Mouse (Mus musculus) frontal cortex, postnatal 10 days (tissue): ENCODE measurements around the gene Gm49673.
"Not testable (repeated sequence)": the region's sequence is repeated elsewhere in the genome, so short reads cannot be mapped to it uniquely, and the experiment has no call there.

ENCODE experiments used
- DNase-seq, 2 experiments: peaks; one replicate each; pipeline ENCODE4 v3.0.0; 2022; ENCODE audit warnings: low spot score in 2 of 2, mixed read lengths in 1 of 2

Gm49673 gene

DNA sequence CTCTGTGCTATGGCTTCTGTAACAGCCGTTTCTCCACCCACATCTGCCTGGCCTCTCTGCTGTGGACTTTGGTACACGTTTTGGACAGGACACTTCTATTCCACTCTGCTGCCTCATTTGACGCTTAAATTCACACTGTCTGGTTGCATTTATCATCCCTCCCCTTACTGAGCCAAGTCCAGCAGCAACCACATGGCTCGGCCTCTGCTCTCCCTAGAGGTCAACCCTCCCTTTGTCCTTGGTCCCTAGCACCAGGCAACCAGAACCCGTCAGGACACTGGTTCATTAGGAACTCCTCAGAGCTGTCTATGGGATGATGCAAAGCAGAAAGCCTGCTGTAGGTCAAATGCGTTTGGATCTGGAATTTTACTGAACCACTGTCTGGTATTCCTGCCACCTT lies 16.7 kb downstream of the Gm49673 start:
- not testable (repeated sequence) for DNase-seq

DNA sequence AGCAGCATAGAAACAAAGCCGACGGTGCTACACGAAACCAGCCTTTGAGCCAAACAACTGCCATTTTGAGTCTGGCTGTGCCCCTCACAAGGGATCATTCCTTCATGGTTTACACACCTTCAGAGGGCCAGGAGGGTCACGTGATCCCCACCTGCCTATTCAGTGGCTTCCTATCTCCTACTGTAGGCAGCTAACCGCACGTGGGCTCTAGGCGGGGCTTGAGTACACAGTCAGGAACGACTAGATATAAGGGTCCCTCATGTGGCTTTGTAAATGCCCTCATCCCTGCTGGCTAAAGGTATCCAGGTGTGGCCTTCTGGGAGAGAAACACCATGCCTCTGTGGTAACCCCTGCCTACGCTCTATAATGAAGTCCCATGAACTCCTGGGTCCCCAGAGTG lies 18.0 kb downstream of the Gm49673 start:
- DNase-seq = not testable (repeated sequence)

DNA sequence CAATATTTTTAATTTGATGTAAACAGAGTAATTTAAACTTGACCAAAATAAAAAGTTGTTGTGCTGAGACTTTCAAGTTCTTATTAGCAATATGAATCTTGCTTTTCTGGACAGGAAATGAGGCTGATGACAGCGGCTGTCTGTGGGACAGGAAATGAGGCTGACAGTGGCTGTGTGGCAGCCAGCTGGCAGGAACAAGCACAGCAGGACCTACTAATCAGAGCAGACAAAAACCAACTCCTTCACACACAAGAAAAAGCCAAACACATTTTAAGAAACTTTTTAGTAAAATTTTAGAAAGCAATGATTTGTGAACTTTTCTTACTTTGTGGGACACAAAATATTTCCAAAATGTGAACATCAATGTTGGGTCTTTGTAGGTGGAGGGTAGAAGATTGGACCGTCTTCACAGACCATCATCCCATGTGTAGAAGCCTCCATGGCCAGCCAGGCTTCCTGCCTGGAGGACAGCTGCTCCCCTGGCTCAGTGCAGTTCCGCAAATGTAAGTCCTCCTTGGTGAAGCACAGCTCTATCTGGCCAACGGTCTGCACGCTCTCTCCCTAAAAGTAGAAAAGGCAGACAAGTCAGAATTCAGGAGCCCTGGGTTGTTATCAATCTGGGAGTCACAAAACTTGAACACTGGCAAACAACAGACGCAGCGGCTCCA lies 19.1 kb downstream of the Gm49673 start:
- DNase-seq = not testable (repeated sequence)

DNA sequence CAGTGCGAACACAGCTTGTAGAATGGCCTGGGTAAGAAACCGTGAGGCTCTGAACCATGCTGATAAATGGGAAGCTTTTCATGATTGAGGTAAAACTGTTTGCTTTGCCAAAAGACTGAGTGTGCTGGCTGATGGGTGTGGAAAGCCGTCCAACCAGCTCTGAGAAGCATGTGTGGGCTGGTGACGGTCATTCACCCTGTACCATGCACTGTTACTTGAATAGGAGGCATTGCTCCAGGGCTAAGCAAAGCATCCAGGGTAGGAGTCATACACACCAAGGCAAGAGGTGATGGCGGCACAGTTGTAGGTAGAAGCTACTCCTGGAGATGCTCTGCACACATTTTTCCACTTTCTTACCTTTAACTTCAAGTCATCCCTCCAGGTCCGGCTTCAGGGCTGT lies 23.0 kb downstream of the Gm49673 start:
- not testable (repeated sequence) for DNase-seq

DNA sequence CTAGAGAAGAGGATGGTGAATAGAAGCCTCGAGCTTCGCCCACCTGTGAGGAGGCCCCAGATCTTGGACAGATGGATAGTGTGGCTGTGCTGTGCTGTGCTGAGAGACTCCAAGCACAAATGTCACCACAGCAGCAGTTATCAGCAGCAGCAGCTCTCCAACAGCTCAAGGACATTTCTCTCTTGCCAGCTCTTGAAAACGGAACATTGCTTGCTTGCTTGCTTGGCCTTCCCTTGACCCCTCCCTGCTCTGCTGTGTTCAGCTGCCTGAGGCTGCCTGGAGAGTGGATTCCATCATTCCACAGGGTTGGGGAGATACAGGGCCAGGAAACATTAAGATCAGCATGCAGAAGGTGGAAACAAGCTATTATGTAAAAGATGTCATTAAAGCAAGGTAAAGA lies 24.6 kb downstream of the Gm49673 start:
- not testable (repeated sequence) for DNase-seq

DNA sequence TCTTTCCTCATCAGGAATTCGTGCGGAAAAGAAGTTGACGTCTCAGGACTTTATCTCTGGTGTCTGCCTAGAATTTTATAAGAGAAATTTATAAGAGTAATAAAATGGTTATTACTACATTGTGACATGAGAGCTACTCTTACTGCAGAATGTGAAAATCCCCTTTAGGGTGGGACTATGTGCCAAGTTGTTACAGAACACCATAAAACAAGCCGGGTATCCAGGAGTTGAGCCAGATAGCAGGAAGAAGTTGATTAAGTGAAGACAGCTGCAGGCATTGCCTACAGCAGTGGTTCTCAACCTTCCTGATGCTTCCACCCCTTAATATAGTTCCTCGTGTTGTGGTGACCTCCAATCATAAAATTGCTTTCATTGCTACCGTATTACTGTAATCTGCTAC lies 30.7 kb downstream of the Gm49673 start:
- not testable (repeated sequence) for DNase-seq

DNA sequence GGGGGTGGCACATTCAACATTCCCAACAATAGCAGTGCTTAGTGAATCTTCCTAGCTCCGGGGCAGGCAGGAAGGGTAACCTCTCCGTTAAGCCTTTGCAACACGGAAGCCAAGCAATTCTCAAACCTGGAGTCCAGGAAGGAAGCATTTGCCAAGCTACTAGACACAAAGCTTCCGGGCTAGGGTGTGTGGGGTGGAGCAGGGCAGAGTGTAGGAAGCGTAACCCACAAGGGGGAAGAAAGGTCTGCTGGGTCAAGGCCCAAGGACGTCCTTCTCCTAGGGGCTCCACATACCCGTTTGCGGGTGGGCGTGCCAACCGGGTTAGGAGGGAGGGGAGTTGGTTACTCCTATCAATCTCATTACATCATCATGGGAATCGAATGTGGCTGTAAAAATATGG lies 31.2 kb downstream of the Gm49673 start:
- DNase-seq = not testable (repeated sequence)

DNA sequence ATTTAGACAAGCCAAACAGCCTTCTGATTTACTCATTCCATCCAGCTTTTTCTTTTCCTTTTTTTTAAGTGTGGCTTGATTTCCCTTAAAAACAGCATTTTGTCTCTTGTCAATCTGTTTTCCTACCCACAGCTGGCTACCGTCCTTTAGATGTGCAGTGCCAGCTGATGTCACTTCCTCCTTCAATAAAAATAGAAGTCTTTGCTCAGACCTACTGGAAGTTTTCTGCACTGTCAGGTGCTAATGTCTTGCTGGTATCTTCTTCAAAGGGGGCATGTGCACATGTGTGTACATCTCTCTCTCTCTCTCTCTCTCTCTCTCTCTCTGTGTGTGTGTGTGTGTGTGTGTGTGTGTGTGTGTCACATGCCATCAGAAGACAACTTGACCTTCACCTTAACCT lies 35.4 kb downstream of the Gm49673 start:
- not testable (repeated sequence) for DNase-seq

DNA sequence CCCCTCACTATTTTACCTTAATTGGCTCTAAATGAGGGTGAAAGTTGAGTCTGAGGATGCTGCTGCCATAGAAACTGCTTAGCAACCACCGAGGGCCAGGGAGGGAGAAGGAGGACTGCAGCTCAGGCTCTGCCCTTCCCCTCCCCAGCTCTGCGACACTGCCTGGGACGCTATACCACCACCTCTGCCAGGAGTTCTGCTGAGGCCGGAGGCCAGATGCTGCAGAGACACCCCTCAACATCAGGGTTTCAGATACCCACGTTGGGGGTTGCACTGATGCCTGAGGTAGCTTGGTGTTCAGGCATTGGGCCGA lies 46.3 kb downstream of the Gm49673 start:
- not testable (repeated sequence) for DNase-seq

DNA sequence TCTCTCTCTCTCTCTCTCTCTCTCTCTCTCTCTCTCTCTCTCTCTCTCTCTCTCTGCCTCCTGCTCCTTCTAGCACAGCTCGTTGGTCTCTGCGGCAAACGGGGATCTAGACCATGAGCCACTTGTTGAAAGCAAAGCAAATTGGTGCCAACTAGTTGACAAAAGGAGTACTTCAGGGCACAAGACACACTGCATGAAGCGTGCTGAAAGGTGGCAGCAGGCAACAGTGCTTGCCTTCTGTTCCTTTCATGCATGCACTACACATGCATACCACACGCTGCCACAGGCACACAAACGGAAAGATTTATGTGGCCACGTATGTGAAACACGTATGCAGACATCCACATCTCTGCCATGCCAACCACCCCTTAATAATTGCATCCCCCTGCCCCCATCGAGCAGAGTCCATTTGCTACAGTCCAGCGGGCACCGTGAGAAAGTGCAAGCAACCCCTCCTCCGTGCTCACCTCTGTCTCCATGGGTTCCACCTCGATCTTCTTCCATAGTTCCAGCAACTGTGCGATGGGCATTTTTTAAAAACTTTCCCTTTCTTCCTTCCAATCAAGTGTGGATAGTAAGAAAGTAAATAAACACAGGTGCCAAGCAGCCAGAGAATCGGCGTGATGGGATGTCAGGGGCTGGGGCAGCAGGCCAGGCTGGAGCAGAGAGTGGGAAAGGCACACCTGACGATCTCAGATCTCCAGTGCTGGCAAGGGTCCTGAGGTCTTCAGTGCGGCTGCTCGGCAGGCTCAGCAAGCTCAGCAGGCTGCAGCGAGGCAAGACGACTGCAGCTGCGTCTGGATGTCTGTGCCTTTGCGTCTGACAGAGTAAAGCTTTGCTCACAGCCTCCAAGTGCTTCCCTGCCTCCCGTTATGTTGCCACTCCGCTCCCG lies 46.9 kb downstream of the Gm49673 start:
- not testable (repeated sequence) for DNase-seq

DNA sequence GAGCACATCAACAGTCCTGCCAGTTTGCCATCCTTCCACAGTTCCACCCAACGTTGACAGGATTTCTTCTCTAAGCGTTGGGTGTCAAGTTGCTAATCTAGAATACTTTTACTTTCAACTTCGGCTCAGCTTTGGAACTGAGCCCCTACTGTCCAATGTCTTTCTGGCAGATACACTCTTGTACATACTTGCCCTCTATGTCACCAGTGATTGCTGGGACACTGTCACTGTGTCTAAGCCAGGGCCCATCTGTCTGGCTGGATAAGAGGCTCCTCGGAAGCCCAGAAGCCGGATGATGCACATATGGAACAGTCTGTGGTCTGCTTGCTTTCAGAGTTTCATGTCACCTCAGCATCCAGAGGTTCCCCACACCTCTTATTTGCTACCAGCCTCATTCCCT lies 51.4 kb downstream of the Gm49673 start:
- DNase-seq = not testable (repeated sequence)

DNA sequence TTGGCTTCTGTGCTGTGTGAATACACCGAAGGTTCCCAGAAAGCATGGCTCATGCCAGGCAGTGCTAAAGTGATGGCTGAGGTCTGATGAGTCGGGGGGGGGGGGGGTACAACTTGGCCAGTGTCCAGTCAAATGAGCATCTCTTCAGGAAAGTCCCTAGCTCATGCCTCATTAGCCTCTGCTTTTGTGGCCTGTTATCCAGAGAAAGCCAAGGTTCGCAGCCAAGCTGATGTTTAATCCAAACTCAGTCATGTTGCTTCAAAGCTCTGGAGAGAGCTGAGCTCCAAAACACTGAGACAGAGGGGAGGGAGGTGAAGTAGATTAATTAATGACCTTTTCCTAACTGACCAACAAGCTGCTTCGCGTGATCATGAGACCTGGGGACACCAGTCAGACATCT lies 51.9 kb downstream of the Gm49673 start:
- DNase-seq = not testable (repeated sequence)

DNA sequence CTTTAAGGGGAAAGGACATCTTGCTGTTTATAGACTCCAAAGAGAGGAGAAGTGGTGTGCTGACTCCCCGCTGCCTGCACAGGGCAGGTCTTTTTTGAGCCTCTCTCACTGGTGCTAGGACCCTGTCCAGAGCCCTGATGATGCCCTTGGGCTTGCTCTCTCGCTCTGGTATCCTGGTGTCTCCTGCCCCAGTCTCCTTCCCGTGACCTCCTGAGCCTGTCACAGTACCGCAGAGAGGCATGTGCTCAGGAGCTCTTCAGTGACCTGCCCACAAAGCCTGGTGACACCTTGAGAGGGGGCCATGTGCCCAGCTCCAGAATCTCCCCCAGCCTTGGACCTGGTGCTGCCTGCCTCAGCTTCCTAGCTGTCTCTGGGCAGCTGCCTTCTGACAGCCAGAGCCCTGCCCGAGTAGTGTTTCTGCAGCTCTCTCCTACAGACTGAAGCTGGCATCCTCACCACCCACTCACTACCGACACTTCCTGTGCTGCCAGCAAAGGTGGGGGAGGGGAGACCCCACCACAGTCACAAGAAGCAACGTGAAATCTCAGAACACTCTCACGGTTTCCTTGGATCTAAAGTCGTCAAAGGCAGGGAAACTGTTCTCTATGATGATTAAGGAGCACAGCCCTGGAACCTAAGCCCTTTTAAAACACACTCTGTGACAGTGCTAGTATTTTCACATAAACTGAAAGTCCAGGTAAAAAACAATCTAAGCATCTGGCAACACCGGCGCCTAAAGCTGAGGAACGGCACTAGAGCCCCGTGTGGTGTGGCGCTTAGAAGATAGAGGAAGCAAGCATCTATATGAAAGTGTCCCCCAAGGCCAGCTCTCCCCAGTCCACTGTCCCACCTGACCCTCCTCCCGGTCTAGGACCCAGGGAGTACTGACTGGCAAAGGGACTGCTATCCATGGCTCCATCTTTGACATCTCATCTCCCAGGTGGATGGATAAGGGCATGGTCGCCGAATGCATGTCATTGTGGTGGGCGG lies 54.8 kb downstream of the Gm49673 start:
- not testable (repeated sequence) for DNase-seq

DNA sequence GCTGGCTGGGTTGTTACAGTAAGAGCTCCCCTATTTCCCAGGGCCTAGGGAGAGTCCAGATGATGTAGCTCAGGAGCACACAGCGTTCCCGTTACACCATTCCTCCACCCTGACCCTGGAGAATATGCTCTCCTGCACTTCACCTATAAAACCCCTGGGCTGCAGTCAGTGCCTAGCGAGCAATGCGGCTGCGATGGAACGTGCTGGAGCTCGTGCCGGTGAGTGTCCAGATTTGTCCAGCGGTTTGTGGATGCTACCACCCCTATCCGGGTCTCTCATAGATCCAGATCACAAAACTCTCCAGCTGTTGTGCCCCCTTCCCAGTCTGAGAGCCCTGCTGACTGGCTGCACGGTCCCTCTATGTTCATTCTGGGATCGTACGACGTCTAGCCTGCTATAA lies 56.3 kb downstream of the Gm49673 start:
- DNase-seq = not testable (repeated sequence)

DNA sequence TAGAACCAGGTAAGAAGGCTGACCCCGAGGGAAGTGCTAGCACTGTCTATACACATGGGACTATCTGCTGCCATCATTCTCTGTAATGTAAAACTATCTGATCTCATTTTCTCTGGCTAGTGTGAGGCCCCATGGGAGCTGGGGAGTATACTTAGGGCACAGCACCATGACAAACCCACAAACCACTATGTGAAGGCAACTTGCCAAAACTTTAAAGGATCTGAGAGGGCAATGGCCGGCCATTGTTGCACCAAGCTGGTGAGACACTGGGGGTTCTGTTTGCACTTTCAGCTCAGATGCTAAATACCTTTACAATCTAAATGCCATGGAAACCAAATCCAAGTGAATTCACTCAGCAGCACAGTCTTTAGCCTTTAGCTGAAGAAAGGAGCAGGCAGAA lies 77.7 kb downstream of the Gm49673 start:
- not testable (repeated sequence) for DNase-seq

DNA sequence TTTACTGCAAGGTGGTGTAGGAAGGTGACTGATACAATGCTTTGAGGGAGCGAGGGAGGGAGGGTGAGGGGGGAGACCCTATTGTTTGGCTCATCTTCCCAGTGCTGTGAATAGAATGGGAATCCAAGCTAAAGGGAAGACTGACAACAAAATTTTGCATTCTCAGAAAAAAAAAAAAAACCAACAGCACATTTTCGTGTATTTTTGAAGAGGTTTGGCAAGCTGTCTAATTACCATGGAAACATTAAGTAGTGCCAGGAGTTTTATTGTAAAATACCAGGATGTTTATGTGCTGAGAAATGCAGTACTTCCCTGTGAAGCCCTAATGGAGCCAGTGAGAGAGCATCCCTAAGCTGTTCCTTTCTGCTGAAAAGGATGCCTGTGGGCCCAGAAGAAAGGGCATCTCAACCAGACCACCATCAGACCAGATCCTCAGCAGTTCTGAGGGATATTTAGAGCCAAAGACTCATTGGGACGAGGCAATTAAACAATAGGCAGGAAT lies 90.9 kb downstream of the Gm49673 start:
- DNase-seq = not testable (repeated sequence)

DNA sequence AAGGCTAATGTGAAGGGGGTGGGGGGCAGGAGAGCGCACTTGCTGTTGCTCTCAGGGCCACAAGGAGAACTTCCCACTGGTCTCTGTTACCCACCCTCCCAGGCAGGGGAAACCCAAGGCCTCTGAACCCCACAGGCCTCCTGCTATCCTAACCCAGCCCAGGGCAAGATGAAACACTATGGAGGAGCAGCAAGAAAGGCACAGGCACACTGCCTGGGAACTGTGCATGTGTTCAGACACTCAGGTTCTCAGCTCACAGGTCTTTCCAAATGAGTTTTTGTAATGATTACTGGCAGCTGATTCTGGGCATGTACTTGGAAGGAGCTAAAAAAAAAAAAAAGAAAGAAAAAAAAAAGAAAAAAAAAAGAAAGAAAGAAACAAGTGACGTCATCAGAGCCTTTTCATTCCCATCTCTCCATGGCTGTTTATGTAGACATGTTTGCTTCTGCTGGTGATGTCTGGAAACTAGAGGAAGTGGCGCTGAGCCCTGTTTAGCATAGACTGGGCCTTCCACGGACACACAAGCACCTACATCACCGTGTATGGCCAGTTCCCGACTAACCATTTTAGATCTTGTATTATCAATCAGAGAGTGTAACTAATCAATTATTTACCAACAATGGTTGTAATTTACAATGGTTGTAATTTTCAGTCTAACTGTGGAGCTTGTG lies 91.5 kb downstream of the Gm49673 start:
- not testable (repeated sequence) for DNase-seq

DNA sequence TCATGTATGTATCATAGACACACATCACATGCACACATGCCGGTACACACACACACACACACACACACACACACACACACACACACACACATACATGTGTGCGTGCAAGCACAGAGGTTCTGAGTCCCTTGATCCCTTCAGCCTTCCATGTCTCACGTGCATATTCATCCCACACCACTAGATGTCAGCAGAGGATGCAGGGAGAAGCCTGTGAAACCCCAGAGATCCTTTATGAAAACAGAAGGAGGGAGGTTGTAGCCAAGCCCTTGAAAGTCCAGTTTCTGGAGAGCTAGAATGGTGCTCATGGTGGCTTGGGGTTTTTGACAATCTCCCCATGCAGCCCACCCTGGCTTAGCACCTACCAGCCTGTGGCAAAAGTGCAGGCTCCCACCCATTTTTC lies 96.3 kb downstream of the Gm49673 start:
- peak; percentile 50 to 74 for DNase-seq

DNA sequence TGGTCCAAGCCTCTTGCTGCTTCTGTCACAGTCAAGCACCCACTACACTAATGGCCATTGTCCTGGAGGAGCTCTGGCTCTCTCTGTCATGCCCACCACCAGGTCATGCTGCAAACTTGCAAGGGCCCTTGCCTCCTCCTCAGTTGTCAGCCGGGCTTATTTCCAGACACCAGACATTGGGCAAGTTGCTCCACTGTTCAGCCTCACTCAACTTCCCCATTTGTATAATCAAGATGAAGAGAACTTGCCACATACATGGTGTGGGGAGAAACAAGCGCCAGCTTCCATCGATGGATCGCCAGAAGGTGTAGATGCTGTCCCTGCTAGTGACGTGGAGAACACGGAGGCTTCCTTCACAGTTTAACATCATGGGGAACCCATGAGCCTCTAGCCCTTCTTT lies 97.4 kb downstream of the Gm49673 start:
- not testable (repeated sequence) for DNase-seq

DNA sequence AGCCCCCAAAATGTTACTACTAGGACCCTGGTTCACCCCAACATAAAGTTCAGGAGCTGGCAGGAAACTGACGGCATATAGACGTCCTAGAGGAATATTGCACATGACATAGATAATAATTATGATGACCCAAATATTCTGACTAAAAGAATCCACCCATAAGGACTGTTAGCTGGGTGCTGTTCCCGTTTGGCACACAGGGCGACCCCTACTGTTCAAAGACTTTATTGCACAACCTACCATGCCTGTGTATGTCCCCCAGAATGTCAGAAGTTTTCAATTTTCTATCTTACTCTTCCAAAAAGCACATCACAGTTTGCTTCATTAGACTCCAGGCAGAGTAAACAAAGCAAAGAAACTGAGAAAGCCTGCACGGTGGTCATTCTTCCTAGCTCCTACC lies 101.4 kb downstream of the Gm49673 start:
- peak; percentile 17 to 45 for DNase-seq

DNA sequence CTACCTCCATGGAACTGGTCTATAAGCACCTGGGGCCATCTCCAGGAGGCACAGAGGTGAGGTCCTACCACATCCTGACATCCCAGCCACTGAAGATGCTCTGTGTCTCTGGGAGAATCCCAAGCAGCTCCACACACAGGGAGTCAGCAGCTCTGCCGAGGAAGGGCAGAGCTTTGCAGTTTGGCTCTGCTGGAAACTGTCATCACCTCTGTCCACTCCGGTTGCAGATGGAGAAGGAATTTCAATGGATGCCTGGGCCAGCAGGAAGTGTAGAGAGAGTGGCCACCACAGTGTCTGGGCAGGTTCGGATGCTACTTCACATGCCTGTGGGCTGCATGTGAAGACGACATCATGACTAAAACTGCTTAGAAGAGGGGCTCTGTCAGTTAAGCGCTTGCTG lies 106.4 kb downstream of the Gm49673 start:
- DNase-seq = not testable (repeated sequence)
